Mouse (Mus musculus) kidney, embryonic 16.5 days (tissue): ENCODE measurements around the gene Vkorc1. TPM values are rescaled to one million over a fixed set of nuclear protein-coding genes. Genes with fewer than 3 reads are reported as not detected.
"Not testable (repeated sequence)": the region's sequence is repeated elsewhere in the genome, so short reads cannot be mapped to it uniquely, and the experiment has no call there.

Experiments used
- ATAC-seq: fragments of 200-750 bp; cut with Nextera tagmentation; 2 replicates; pipeline ENCODE4 v1.8.0; 2017; ENCODE audit warnings: moderate TSS enrichment; ENCODE audit not compliant: low FRiP score, low TSS enrichment
- H3K27ac ChIP-seq: fragments of 300-500 bp; sonication (generic); 2 replicates; pipeline ENCODE4 v1.5.1; 2014; ENCODE audit warnings: low read length
- H3K27me3 ChIP-seq: fragments of 300-500 bp; sonication (generic); 2 replicates; pipeline ENCODE4 v1.6.1; 2014; ENCODE audit warnings: low read length, control low read depth, mixed read lengths; ENCODE audit not compliant: insufficient read depth
- H3K36me3 ChIP-seq: fragments of 300-500 bp; sonication (generic); 2 replicates; pipeline ENCODE4 v1.6.1; 2014; ENCODE audit warnings: low read length, control low read depth, mixed read lengths; ENCODE audit not compliant: insufficient read depth
- H3K4me1 ChIP-seq: fragments of 300-500 bp; sonication (generic); 2 replicates; pipeline ENCODE4 v1.6.1; 2014; ENCODE audit warnings: low read length, control low read depth, mixed read lengths; ENCODE audit not compliant: insufficient read depth
- H3K4me2 ChIP-seq: fragments of 300-500 bp; sonication (generic); replicated peaks from 2 replicates; pipeline ENCODE4 v1.6.1; 2014; ENCODE audit warnings: low read depth, low read length
- H3K4me3 ChIP-seq: fragments of 300-500 bp; sonication (generic); 2 replicates; pipeline ENCODE4 v1.5.1; 2014; ENCODE audit warnings: mild to moderate bottlenecking, low read length
- H3K9ac ChIP-seq: fragments of 300-500 bp; sonication (generic); replicated peaks from 2 replicates; pipeline ENCODE4 v1.6.1; 2014; ENCODE audit warnings: low read length
- H3K9me3 ChIP-seq: fragments of 300-500 bp; sonication (generic); 2 replicates; pipeline ENCODE4 v1.6.1; 2016; ENCODE audit warnings: low read length, control low read depth
- WGBS: fragments of 180-500 bp; shearing (Covaris S2); extraction: QIAGEN DNeasy Blood & Tissue Kit; methylation state at CpG from one replicate; pipeline ENCODE4 v1.1.7; 2014; 5-methylcytosine and 5-hydroxymethylcytosine counted together
- polyA plus RNA-seq: library from polyadenylated mRNA; unstranded; fragments of >200 nt; fragmentation: Nextera tagmentation; extraction: Ambion mirVana; gene quantifications from 2 replicates; pipeline ENCODE4 v1.2.1, GENCODE M21; 2015

The Vkorc1 gene
- polyA plus RNA-seq, 1 experiment from 2014 or later, result 168 TPM

DNA sequence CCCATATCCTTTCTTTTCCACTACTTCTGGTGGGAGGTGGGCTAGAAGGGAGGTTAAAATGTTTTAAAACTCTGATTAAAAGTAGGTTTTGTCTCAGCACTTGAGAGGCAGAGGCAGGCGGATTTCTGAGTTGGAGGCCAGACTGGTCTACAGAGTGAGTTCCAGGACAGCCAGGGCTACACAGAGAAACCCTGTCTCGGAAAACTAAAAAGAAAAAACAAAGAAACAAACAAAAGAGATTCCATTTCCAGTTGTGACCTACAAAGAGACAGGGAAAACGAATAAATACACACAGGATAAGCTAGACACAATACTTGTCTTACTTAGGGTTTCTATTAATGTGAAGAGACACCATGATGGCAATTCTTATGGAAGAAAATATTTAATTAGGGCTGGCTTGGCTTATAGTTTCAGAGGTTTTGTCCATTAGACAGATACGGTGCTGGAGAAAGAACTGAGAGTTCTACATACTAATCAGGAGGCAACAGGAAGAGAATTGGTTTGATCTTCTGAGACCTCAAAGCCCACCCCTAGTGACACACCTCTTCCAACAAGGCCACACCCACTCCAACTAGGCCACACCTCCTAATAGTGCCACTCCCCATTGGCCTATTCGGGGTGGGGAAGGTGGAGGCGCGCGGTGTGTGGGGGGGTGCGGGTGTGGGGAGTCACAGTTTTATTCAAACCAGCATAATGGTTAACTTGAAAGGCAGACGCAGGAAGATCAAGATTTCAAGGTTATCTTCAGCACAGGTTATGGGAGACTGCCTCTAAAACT is 3.0 kb upstream of the Vkorc1 start:
- Histone ChIP-seq H3K4me2 (no peak overlapping the region), H3K9me3 (no peaks in the 10 kb centered on the region), H3K9ac (no peak overlapping the region), H3K36me3 (no peaks in the 10 kb centered on the region), H3K4me1 (peaks cover 11% of the 10 kb centered on the region), H3K27me3 (no peaks in the 10 kb centered on the region), H3K4me3 (no peak overlapping the region), H3K27ac (no peak overlapping the region)
- 39% methylated on average over 10 of the region's 10 CpGs for WGBS
- ATAC-seq, result no peak

DNA sequence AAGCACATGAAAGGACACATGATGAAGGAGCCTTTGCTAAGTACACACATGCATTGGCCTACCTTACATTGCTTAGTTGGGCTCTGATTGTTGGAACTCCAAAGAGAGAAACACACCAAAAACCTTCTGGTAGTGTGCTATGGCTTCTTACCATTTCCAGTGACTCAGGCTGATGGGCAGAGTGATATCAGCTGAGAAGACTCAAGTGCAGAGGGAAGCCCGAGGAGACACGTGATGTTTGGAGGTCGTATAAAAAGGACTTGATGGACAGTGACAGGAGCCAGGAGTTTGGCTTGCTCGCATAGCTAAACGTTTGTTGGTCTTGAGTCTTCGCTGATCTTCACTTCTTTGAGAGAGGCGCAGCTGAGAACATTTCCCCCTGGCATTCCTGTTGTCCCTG is 2.1 kb upstream of the Vkorc1 start:
- ATAC-seq, result no peak
- Histone ChIP-seq H3K4me1 (peaks cover 11% of the 10 kb centered on the region), H3K27ac (no peak overlapping the region), H3K36me3 (peaks cover 2% of the 10 kb centered on the region), H3K4me3 (no peak overlapping the region), H3K4me2 (no peak overlapping the region), H3K9ac (no peak overlapping the region), H3K27me3 (no peaks in the 10 kb centered on the region), H3K9me3 (no peaks in the 10 kb centered on the region)
- 92% methylated on average over 7 of the region's 7 CpGs for WGBS

GRCm38 (mm10) chr7:127896384-127896783 is 967 bp upstream of the Vkorc1 start:
- H3K4me2 ChIP-seq, result no peak overlapping the region
- H3K27ac ChIP-seq, result no peak overlapping the region
- H3K9ac ChIP-seq, result no peak overlapping the region
- peaks cover 4% of the 10 kb centered on the region for H3K36me3 ChIP-seq
- no peaks in the 10 kb centered on the region for H3K27me3 ChIP-seq
- ATAC-seq, result no peak
- no peaks in the 10 kb centered on the region for H3K9me3 ChIP-seq
- WGBS, result 68% methylated on average over 13 of the region's 13 CpGs
- peaks cover 11% of the 10 kb centered on the region for H3K4me1 ChIP-seq
- H3K4me3 ChIP-seq, result no peak overlapping the region

GRCm38 (mm10) chr7:127895891-127896290 is 474 bp upstream of the Vkorc1 start:
- H3K9me3 ChIP-seq, H3K9ac ChIP-seq, H3K27me3 ChIP-seq, H3K27ac ChIP-seq, H3K36me3 ChIP-seq: not testable (repeated sequence)
- peak; percentile 5; the same call in 1 of the 2 replicates for ATAC-seq
- WGBS, result 72% methylated on average over 7 of the region's 7 CpGs
- H3K4me1 ChIP-seq, result peaks cover 11% of the 10 kb centered on the region
- peak overlapping the region; percentile 85 for H3K4me2 ChIP-seq
- peak overlapping the region; percentile 76; the same call in 1 of the 2 replicates for H3K4me3 ChIP-seq

GRCm38 (mm10) chr7:127894480-127894879 is 937 bp downstream of the Vkorc1 start:
- Histone ChIP-seq H3K4me2 (peak overlapping the region; percentile 85), H3K27me3 (no peaks in the 10 kb centered on the region), H3K4me3 (peak overlapping the region; percentile 76), H3K4me1 (peaks cover 11% of the 10 kb centered on the region), H3K9me3 (no peaks in the 10 kb centered on the region), H3K9ac (peak overlapping the region; percentile 81), H3K36me3 (peaks cover 4% of the 10 kb centered on the region), H3K27ac (no peak overlapping the region)
- 61% methylated on average over 5 of the region's 5 CpGs for WGBS
- ATAC-seq, result no peak

DNA sequence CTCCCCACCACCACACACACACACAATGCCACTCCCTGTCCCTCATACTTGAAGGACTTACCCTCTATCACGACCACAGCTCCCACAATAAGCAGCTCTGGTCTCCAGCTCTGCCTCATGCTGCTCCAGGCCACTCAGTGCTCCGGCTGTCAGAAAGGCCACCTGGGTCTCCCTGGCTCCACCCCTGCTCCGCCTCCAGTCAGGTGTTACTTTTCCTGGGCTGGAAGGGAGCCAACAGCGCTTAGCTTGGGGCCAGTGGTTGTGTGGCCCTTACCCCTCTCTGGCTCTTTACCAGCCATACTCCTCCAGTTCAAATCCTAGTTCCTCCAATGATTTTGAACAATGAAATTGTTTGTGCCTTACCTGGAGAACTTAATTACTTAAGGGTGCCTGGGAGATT is 4.6 kb downstream of the Vkorc1 start, which contains the start of gene Prss53:
TSS of gene Prss53 (minus strand) at position 173 of the 400 bp plus-strand sequence.
- Histone ChIP-seq H3K36me3 (peaks cover 30% of the 10 kb centered on the region), H3K4me1 (peaks cover 11% of the 10 kb centered on the region), H3K4me2 (no peak within 1 kb of the TSS), H3K27ac (no peak within 1 kb of the TSS), H3K27me3 (no peaks in the 10 kb centered on the region), H3K9me3 (no peaks in the 10 kb centered on the region), H3K4me3 (no peak within 1 kb of the TSS), H3K9ac (no peak within 1 kb of the TSS)
- WGBS, result 29% methylated on average over 4 of the region's 4 CpGs
- ATAC-seq, result no peak

DNA sequence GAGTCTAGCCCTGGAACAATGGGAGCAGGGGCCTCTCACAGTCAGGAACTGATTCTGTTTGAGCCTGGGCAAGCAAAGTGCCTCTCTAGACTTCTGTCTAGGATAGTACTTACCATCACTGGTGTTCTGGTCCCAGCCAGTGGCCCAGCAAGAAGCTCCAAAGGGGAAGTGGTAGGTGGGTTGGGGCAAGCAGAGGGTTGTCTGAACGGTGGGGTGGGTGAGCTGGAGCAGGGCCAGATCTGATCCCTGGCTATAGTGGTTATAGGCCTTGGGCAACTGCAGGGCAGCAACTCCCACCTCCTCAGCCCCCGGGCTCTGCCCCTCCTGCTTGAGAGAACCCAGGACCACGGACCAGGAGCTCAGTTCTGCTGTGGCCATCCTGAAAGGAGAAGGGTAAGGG is 6.6 kb downstream of the Vkorc1 start:
- no peaks in the 10 kb centered on the region for H3K9me3 ChIP-seq
- peaks cover 3% of the 10 kb centered on the region for H3K4me1 ChIP-seq
- H3K9ac ChIP-seq, result no peak overlapping the region
- ATAC-seq, result no peak
- WGBS, result 62% methylated on average over 3 of the region's 3 CpGs
- peaks cover 44% of the 10 kb centered on the region for H3K36me3 ChIP-seq
- no peak overlapping the region for H3K27ac ChIP-seq
- H3K4me2 ChIP-seq, result no peak overlapping the region
- no peak overlapping the region for H3K4me3 ChIP-seq
- no peaks in the 10 kb centered on the region for H3K27me3 ChIP-seq

GRCm38 (mm10) chr7:127887781-127888180 is 7.6 kb downstream of the Vkorc1 start:
- Histone ChIP-seq H3K27me3 (no peaks in the 10 kb centered on the region), H3K9ac (no peak overlapping the region), H3K36me3 (peaks cover 55% of the 10 kb centered on the region), H3K4me1 (peaks cover 6% of the 10 kb centered on the region), H3K4me2 (no peak overlapping the region), H3K4me3 (no peak overlapping the region), H3K27ac (no peak overlapping the region), H3K9me3 (no peaks in the 10 kb centered on the region)
- no peak for ATAC-seq
- WGBS, result 80% methylated on average over 3 of the region's 3 CpGs

GRCm38 (mm10) chr7:127887191-127887590 is 8.2 kb downstream of the Vkorc1 start:
- Histone ChIP-seq H3K9ac (no peak overlapping the region), H3K4me3 (no peak overlapping the region), H3K27me3 (no peaks in the 10 kb centered on the region), H3K27ac (no peak overlapping the region), H3K4me2 (no peak overlapping the region), H3K36me3 (peaks cover 57% of the 10 kb centered on the region), H3K9me3 (no peaks in the 10 kb centered on the region), H3K4me1 (peaks cover 6% of the 10 kb centered on the region)
- ATAC-seq, result no peak
- WGBS, result 89% methylated on average over 8 of the region's 8 CpGs

DNA sequence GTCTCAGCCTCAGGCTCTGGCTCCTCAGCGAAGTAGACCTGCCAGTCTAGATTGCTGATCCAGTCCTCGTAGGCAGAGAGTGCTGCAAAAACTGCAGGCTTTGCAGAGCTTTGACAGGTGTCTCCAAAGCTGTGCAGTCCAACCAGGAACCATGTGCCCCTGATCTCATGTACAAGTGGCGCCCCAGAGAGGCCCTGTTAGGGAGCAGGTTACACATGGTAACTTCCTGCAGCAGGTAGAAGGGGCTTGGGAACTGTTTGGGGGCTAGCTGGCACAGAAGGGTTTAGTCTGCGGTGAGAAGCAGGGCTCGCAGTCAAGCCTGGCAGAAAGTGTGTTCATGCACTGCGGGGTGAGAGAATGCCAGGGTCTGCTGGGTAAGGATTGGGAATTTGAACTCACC is 8.9 kb downstream of the Vkorc1 start:
- ATAC-seq, result no peak

More for the DNA sequence above, 8.9 kb downstream of the Vkorc1 start:
- no peak overlapping the region for H3K27ac ChIP-seq
- H3K4me3 ChIP-seq, result no peak overlapping the region
- H3K27me3 ChIP-seq, result no peaks in the 10 kb centered on the region
- WGBS, result 90% methylated on average over 6 of the region's 6 CpGs
- H3K4me1 ChIP-seq, result peaks cover 6% of the 10 kb centered on the region
- no peak overlapping the region for H3K4me2 ChIP-seq
- H3K9ac ChIP-seq, result no peak overlapping the region
- H3K36me3 ChIP-seq, result peaks cover 63% of the 10 kb centered on the region
- H3K9me3 ChIP-seq, result no peaks in the 10 kb centered on the region
